Mouse (Mus musculus) lung, postnatal 0 days (tissue): ENCODE data around the gene Slc50a1.

ENCODE experiments used
- CTCF ChIP-seq: IDR thresholded peaks from 2 replicates; pipeline ENCODE4 v1.5.1; 2016; ENCODE audit warnings: antibody characterized with exemption, mild to moderate bottlenecking
- EP300 ChIP-seq: IDR thresholded peaks from 2 replicates; pipeline ENCODE4 v1.6.1; 2016; ENCODE audit warnings: antibody characterized with exemption, mild to moderate bottlenecking, control low read depth

GRCm38 (mm10) chr3:89259076-89259475, 11.3 kb downstream of the Slc50a1 start, which contains the start of gene Dpm3:
- TF ChIP-seq CTCF (no peak), EP300 (no peak)
